Mouse (Mus musculus) left cerebral cortex, adult 9 months (tissue): ENCODE results near the gene Jmjd6.

Experiments used
- DNase-seq, 2 experiments: peaks; one replicate each; pipeline ENCODE4 v3.0.0; 2022; ENCODE audit warnings: low spot score in 2 of 2

Gene Jmjd6

GRCm38 (mm10) chr11:116823885-116824284 lies 19.4 kb downstream of the Jmjd6 start:
- DNase-seq, result peak in 1 of 2 experiments; percentile 28

- no peak for DNase-seq
These were observed 20.0 kb downstream of the Jmjd6 start for GRCm38 (mm10) chr11:116823255-116823654.

GRCm38 (mm10) chr11:116822626-116823025 lies 20.6 kb downstream of the Jmjd6 start:
- DNase-seq, result peak in 1 of 2 experiments; percentile 42

GRCm38 (mm10) chr11:116822215-116822614 lies 21.0 kb downstream of the Jmjd6 start:
- no peak for DNase-seq

- no peak for DNase-seq
These were observed 21.9 kb downstream of the Jmjd6 start for GRCm38 (mm10) chr11:116821057-116821940.

DNA sequence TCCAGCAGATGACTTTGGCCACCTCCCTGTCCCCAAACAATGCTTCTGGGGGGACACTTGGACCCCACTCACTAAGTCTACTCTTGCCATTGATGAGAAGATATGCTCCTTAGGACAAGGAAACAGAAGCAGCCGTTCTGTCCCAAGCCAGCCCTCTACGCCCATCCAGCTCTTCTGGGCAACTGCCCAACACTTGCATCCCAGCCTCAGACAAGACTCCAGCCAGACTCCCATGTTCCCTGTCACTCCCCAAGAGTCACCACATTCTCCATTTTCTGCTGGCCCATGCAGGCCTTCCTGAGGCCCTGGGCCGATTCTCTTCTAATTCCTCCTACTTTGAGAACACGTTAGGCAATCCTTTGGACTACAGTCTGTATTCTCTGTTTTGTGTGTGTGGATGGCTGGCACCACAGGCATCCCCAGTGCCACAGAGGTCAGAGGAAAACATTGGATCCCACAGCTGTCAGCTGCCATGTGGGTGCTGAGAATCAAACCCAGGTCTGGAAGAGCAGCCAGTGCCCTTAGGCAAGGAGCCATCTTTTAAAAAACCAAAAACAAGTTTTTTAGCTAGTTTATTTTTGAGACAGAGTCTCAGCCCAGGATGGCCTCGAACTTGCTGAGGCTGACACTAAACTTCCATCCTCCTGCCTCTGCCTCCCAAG lies 23.2 kb downstream of the Jmjd6 start:
- no peak for DNase-seq

DNA sequence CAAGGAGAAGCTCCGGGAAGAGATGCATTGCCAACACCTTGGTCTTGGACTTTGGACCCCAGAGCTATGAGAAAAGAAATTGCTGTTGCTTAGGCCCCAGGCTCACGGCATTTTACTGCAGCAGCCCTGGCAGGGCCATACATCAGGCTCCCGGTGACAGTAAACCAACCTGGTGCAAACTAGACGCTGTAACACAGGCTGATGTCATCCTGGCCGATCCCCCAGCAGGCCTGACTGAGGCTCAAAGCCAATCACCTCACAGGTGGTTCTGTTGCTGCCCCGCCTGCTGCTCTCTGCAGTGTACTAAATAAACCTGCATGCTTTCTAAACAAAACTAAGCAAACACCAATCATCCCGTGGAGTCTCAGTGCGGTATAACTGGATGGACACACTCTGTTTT lies 24.5 kb downstream of the Jmjd6 start:
- no peak for DNase-seq

- DNase-seq, result no peak
These were observed 25.7 kb downstream of the Jmjd6 start for GRCm38 (mm10) chr11:116817567-116817966.

DNA sequence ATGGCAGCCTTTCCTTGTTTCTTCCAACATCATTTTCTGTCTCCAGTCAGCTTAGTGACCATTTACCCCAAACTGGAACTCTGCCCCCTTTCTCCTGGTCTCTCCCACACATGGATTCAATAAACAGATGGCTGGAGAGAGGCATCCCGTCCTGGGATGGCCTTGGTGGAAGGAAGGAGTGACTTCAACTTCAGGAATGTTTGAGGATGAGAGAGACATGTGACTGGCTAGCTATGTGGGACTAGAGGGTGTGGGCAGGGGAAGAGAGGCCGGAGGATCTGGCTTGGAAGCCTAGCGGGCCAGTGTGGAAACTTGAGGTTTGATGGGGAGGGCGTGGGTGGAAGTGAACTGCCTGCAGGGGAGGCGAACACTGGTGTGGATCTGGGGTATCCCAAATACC lies 26.5 kb downstream of the Jmjd6 start:
- DNase-seq, result no peak

GRCm38 (mm10) chr11:116814884-116815415 lies 28.3 kb downstream of the Jmjd6 start:
- no peak for DNase-seq

DNA sequence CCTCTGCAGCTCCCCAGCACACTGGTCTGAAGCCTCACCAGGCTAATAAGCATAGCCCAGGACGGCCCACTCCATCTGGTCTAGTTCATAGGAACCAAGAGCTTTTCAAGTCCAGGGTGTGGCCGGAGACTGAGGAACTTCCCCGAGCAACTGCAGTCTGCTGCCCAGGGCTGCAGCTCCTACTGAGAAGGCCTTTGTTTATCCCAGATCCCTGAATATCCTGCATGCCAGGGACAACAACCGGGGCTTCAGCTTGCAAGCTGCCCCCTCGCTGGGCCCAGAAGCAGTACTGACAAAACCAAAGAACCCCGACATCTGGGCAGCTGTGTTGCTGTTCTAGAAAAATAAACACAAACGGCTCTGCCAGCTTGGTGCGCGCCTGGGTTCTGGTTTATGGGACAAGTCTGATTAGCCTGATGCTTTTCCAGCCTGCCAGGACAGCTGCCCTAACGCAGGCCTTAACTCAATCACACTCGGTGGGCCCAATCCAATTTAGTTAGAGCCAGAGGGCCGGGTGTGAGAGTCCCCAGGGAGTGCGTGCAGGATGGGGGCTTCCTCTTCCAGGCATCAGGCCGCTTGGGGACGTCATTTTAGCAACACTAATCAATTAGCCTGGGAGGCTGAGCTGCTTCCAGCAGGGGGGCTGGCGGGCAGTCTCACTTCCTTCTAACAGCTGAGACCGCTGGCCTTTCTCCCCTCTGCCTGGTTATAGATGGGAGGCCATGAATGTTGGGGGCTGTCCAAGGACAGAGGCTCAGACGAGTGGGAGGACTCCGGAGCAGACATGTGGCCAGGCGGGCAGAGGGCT lies 29.0 kb downstream of the Jmjd6 start:
- no peak for DNase-seq

DNA sequence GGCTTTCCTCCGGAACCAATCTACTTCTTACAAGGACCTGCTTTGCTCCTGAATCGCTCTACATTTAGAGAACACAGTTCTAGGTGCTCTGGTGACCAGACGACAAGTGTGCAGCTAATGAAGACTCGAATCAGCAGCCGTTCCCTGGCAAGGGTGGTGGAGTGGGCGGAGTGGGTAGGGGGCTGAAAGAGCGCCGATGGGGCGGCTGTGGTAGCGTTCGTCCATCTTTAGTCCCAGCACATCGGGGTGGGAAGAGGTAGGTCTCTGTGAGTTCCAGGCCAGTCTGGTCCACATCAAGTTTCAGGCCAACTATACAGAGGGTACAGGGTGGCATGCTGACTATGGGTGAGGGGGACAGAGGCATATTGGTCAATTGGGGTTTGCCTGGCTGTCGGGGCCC lies 29.6 kb downstream of the Jmjd6 start:
- DNase-seq, result no peak

GRCm38 (mm10) chr11:116812793-116813529 lies 30.3 kb downstream of the Jmjd6 start:
- DNase-seq, result no peak

DNA sequence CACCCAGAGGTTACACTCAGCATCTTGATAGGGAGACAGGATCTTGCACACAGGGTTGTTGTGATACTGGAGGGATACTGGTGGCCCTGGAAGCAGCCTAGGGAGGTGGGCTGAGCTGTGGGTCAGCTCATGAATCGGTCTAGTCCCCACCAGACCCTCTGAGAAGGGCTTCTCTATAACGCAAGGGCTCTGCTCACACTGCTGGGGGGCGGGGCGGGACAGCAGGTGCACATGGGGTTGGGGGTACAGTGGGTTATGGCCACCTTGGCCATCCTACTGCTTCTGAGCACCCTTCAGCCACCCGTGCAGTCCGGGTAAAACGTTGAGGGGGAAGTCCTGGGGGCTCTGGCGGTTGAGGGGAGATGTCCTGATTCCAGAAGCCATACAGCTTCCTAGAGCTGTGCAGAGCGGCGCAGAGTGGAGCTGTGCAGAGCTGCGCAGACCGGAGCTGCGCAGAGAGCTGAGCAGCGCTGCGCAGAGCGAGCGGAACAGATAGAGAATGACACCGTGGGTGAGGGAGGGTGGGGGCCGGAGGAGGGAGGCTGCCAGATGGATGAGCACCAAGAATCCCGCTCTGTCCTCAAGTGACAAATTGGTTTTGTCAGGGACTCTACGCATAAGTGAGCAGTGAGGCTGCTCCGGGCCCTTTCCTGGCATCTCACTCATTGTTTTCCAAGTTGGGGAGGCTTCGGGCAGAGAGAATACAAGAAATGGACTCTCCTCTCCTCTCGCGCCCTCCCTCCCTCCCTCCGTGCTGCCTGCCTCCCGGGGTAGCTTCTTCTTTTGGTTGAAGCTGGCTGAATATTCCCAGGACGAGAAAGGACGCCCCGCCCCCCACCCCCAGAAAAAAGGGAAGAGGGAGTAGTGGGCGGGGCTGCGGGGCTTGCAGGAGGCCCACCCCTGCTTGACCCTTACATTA lies 32.0 kb downstream of the Jmjd6 start:
- DNase-seq, result peak; percentile 70 to 72

DNA sequence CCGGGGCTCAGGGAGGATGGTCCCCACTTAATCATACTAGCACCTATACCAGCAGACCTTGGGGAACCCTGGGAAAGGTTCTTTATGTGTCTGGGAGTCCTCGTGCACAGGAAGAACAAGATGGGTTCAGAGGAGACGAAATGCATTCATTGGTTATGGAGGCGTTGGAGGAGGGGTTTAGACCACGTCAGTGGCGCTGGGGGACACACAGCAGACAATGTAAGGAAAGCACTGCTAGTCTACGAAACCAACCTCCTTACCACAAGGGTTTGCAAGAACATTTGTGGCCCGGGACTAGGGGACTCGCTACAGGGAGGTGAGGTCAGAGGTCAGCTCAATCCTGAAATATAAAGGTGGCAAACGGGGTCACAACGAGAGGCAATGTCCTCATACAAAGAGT lies 32.7 kb downstream of the Jmjd6 start:
- no peak for DNase-seq

DNA sequence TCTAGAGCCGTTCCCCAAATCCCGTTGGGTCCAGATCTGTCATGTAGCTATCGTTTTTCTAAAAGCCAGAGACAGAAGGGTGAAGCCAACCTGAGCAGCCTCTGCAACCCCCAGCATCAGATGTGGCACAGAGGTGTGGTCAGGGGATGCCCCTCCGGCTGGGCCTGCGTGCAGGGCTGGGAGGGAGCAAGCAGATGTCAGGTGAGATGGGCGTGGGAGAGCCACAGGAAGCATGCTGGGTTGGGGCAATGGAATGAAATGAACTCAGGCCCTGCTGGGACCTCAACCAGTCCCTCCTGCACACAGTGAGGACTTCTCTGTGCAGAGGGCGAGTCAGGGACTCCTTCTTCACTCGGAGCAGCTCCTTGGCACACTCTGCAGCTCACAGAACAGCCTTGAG lies 33.7 kb downstream of the Jmjd6 start:
- DNase-seq, result no peak

- DNase-seq, result no peak
These were observed 34.3 kb downstream of the Jmjd6 start for GRCm38 (mm10) chr11:116808811-116809395.

GRCm38 (mm10) chr11:116807938-116808606 lies 35.2 kb downstream of the Jmjd6 start:
- peak in 1 of 2 experiments; percentile 88 for DNase-seq

- no peak for DNase-seq
These were observed 35.7 kb downstream of the Jmjd6 start for GRCm38 (mm10) chr11:116807526-116807925.
